Mouse (Mus musculus) liver, postnatal 0 days (tissue): ENCODE results near the gene Ubr3. TPM values are rescaled to one million over a fixed set of nuclear protein-coding genes. Genes with fewer than 3 reads are reported as not detected.
"Not testable (repeated sequence)": the region's sequence is repeated elsewhere in the genome, so short reads cannot be mapped to it uniquely, and the experiment has no call there.

ENCODE experiments used
- ATAC-seq: fragments of 200-750 bp; cut with Nextera tagmentation; 2 replicates; pipeline ENCODE4 v1.8.0; 2017; ENCODE audit warnings: mild to moderate bottlenecking, moderate library complexity
- DNase-seq: peaks from one replicate; pipeline ENCODE4 v3.0.0-alpha.2; 2016
- H3K27ac ChIP-seq: fragments of 300-500 bp; sonication (generic); 2 replicates; pipeline ENCODE4 v1.5.1; 2014; ENCODE audit warnings: antibody characterized with exemption, moderate library complexity, mild to moderate bottlenecking, low read depth
- H3K27me3 ChIP-seq: fragments of 300-500 bp; sonication (generic); 2 replicates; pipeline ENCODE4 v1.6.1; 2014; ENCODE audit warnings: low read length, control low read depth, mixed read lengths; ENCODE audit not compliant: insufficient read depth
- H3K36me3 ChIP-seq: fragments of 300-500 bp; sonication (generic); replicated peaks from 2 replicates; pipeline ENCODE4 v1.6.1; 2014; ENCODE audit warnings: mild to moderate bottlenecking, control low read depth, low read length, moderate library complexity, mixed read lengths; ENCODE audit not compliant: insufficient read depth
- H3K4me1 ChIP-seq: fragments of 300-500 bp; sonication (generic); 2 replicates; pipeline ENCODE4 v1.6.1; 2014; ENCODE audit warnings: antibody characterized with exemption, mild to moderate bottlenecking, control low read depth; ENCODE audit not compliant: insufficient read depth
- H3K4me2 ChIP-seq: fragments of 300-500 bp; sonication (generic); 2 replicates; pipeline ENCODE4 v1.6.1; 2014; ENCODE audit warnings: low read depth, mild to moderate bottlenecking, low read length, moderate library complexity, mixed read lengths
- H3K4me3 ChIP-seq: fragments of 300-500 bp; sonication (generic); 2 replicates; pipeline ENCODE4 v1.5.1; 2014; ENCODE audit warnings: low read depth, low read length
- H3K9ac ChIP-seq: fragments of 300-500 bp; sonication (generic); replicated peaks from 2 replicates; pipeline ENCODE4 v1.6.1; 2014; ENCODE audit warnings: mild to moderate bottlenecking, moderate library complexity
- H3K9me3 ChIP-seq: fragments of 300-500 bp; sonication (generic); 2 replicates; pipeline ENCODE4 v1.6.1; 2016; ENCODE audit warnings: mild to moderate bottlenecking, control low read depth, low read length, mixed read lengths
- CTCF ChIP-seq: sonication (generic); IDR thresholded peaks from 2 replicates; pipeline ENCODE4 v1.5.1; 2016; ENCODE audit warnings: antibody characterized with exemption, low read depth
- EP300 ChIP-seq: IDR thresholded peaks from 2 replicates; pipeline ENCODE4 v1.6.1; 2016; ENCODE audit warnings: antibody characterized with exemption, low read depth, mild to moderate bottlenecking
- WGBS: fragments of 180-500 bp; shearing (Covaris S2); extraction: QIAGEN DNeasy Blood & Tissue Kit; methylation state at CpG from one replicate; pipeline ENCODE4 v1.1.7; 2014; ENCODE audit not compliant: insufficient replicate concordance; 5-methylcytosine and 5-hydroxymethylcytosine counted together
- polyA plus RNA-seq: library from polyadenylated mRNA; unstranded; fragments of >200 nt; fragmentation: Nextera tagmentation; extraction: Ambion mirVana; gene quantifications from 2 replicates; pipeline ENCODE4 v1.2.1, GENCODE M21; 2015

Ubr3 gene
- polyA plus RNA-seq, 1 experiment from 2014 or later = 5.7 TPM

DNA sequence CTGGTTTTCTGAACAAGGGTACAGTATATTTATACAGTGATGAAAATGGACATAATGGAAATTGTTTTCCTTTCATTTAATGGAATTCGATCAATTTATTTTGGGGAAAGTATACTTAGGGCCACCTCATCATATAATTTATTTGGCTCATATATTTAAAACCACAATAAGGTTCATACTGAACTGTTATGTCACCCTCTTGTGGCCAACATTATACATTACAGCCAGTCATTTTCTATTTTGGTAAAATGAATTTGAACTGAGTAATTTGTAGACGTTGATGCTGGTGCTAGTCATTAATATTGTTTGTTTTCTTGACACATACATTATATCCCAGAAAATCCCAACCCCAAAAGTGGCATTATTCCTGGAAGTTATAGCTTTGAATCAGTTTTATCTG is 58.6 kb downstream of the Ubr3 start:
- Histone ChIP-seq H3K4me3 (no peak overlapping the region), H3K9ac (no peak overlapping the region), H3K9me3 (no peaks in the 10 kb centered on the region), H3K4me2 (no peak overlapping the region), H3K27ac (no peak overlapping the region), H3K36me3 (peaks cover 38% of the 10 kb centered on the region), H3K27me3 (no peaks in the 10 kb centered on the region), H3K4me1 (no peaks in the 10 kb centered on the region)
- 37% methylated on average over 2 of the region's 2 CpGs for WGBS
- no peak for ATAC-seq
- peak; percentile 76 for TF ChIP-seq CTCF
- no peak for TF ChIP-seq EP300
- no peak for DNase-seq

DNA sequence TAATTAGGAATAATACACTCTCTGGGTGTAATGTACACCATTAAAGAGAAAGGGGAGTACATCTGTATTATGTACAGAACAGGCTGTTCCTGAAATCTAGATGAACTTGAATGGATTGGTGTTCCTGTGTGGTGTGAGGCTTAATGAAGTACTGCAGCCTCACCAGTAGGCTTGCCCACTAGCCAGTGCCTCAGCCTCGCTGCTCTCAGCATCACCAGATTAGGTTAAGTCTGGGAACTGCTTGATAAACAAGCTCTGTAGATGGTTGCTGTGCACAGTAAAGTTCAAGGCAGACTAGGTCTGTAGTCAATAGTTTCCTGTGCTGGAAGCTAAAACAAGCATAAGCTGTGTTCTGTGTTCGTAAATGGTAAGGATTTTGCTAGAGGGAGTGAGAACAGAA is 60.6 kb downstream of the Ubr3 start:
- WGBS = 82% methylated on average over 2 of the region's 2 CpGs
- Histone ChIP-seq H3K27me3 (no peaks in the 10 kb centered on the region), H3K4me1 (no peaks in the 10 kb centered on the region), H3K27ac (no peak overlapping the region), H3K4me2 (no peak overlapping the region), H3K36me3 (peaks cover 36% of the 10 kb centered on the region), H3K9me3 (no peaks in the 10 kb centered on the region), H3K9ac (no peak overlapping the region), H3K4me3 (no peak overlapping the region)
- TF ChIP-seq CTCF (no peak), EP300 (no peak)
- DNase-seq (no peak), ATAC-seq (peak; percentile 45)

DNA sequence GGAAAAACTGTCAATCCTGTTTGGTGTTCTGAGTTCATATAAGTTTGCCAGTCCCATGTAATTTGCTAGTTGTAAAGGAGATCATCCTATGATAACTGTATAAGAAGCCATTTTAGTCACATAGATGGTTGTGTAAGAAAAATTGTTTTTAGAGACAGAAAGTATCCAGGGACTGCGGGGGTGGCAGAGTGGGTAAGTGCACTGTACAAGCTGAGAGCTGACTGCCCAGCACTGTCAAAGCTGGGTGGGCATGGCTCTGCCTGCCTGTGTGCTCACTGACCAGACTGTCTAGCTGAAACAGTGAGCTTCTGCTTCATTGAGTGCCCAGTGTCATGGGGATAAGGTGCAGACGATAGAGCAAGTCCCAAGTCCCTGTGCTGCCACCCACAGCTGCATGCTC is 77.8 kb downstream of the Ubr3 start:
- H3K4me1 ChIP-seq = no peaks in the 10 kb centered on the region
- no peaks in the 10 kb centered on the region for H3K27me3 ChIP-seq
- no peak overlapping the region for H3K27ac ChIP-seq
- 88% methylated on average over 2 of the region's 2 CpGs for WGBS
- H3K4me3 ChIP-seq = no peak overlapping the region
- H3K9me3 ChIP-seq = no peaks in the 10 kb centered on the region
- no peak for TF ChIP-seq EP300
- TF ChIP-seq CTCF = no peak
- ATAC-seq (no peak), DNase-seq (no peak)
- H3K4me2 ChIP-seq = no peak overlapping the region
- H3K9ac ChIP-seq = no peak overlapping the region
- H3K36me3 ChIP-seq = peaks cover 40% of the 10 kb centered on the region

DNA sequence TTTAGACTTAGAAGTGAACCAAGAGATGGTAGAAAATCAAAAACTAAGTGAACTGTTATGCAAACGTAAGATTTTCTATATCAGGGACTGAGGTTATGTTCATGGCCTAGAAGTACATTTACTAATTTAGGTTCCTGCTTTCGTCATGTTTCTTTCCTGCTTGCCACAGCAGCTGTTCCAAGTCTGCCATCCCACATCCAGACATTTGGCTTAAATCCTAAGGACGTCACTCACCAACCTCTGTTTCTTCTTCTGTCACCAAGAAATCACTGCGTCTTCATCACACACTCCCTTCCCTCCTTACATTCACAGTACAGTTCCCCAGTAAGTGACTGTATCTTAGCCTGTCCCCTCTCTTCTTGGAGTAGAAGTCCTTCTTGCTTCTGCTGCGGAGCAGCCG is 92.2 kb downstream of the Ubr3 start:
- Histone ChIP-seq H3K9me3 (no peaks in the 10 kb centered on the region), H3K36me3 (peaks cover 34% of the 10 kb centered on the region), H3K9ac (no peak overlapping the region), H3K27ac (no peak overlapping the region), H3K4me1 (no peaks in the 10 kb centered on the region), H3K27me3 (no peaks in the 10 kb centered on the region), H3K4me2 (no peak overlapping the region), H3K4me3 (no peak overlapping the region)
- no peak for TF ChIP-seq EP300
- no peak for TF ChIP-seq CTCF
- ATAC-seq (no peak), DNase-seq (no peak)
- WGBS = 90% methylated on average over 6 of the region's 6 CpGs

DNA sequence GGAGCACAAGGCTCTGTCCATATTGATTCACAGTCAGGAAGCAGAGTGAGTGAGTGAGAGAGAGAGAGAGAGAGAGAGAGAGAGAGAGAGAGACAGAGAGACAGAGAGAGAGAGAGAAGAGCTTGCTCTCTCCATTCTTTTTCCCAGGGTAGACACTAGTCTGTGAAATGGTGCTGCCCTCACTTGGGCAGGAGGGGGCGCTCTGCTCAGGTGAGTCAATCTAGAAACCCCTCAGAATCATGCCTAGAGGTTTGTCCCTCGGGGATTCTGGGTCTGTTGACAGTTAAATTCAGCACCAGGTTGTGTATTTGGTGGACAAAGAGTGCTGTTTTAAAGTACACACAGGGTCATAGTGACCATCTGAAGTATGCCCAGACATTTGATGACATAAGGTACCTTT is 93.6 kb downstream of the Ubr3 start:
- Histone ChIP-seq H3K36me3 (peaks cover 34% of the 10 kb centered on the region), H3K27ac (no peak overlapping the region), H3K9ac (no peak overlapping the region), H3K4me3 (no peak overlapping the region), H3K4me2 (no peak overlapping the region), H3K9me3 (no peaks in the 10 kb centered on the region), H3K4me1 (no peaks in the 10 kb centered on the region), H3K27me3 (no peaks in the 10 kb centered on the region)
- TF ChIP-seq CTCF = peak; percentile 53
- TF ChIP-seq EP300 = no peak
- no peak for ATAC-seq
- 52% methylated on average over 2 of the region's 2 CpGs for whole genome bisulfite sequencing
- no peak for DNase-seq

DNA sequence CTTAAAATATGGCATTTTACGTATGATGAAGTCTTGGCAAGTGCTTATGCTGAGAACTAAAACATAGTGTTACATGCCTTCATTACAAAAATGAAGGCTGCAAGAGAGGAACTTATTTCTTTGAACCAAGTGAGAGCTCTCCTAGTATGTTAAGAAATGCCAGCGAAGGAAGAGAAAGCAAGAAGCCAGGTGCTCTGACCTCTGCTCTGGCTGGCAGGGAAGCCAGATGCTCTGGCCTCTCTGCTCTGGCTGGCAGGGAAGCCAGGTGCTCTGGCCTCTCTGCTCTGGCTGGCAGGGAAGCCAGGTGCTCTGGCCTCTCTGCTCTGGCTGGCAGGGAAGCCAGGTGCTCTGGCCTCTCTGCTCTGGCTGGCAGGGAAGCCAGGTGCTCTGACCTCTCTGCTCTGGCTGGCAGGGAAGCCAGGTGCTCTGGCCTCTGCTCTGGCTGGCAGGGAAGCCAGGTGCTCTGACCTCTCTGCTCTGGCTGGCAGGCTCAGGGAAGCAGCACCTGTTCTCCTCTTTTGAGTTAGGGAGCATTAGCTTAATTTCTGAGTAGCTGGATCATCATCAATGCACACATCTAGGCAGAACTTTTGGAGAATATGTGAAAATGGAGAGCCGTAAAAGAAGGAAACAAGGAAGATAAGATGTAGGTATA is 97.2 kb downstream of the Ubr3 start:
- H3K4me1 ChIP-seq, ATAC-seq, H3K27ac ChIP-seq, H3K9ac ChIP-seq, H3K4me3 ChIP-seq, H3K9me3 ChIP-seq, H3K27me3 ChIP-seq, DNase-seq, H3K4me2 ChIP-seq: not testable (repeated sequence)
- peaks cover 28% of the 10 kb centered on the region for H3K36me3 ChIP-seq
- WGBS = 84% methylated on average over 3 of the region's 3 CpGs

DNA sequence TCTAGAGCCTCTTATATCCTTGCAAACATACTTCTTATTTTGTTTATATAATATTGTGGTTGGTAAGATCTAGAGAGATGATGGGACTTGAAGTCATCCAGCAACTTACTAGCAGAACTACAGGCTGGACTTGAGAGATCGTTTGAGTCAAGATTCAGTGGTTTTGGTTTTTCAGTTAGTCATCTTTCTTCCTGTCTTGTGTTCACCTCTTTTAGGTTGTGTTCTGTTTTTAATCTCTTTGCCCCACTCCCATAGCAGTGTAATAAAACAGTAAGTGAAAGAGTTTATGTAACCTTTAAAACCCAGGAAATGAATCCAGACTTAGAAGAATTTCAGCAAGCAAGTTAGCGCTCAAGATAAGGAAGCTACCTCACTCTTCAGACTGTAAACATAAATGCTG is 97.7 kb downstream of the Ubr3 start:
- TF ChIP-seq EP300 (no peak), CTCF (no peak)
- H3K4me2 ChIP-seq = no peak overlapping the region
- ATAC-seq (no peak), DNase-seq (no peak)
- no peak overlapping the region for H3K27ac ChIP-seq
- no peaks in the 10 kb centered on the region for H3K9me3 ChIP-seq
- no peaks in the 10 kb centered on the region for H3K27me3 ChIP-seq
- H3K4me1 ChIP-seq = no peaks in the 10 kb centered on the region
- no peak overlapping the region for H3K9ac ChIP-seq
- peaks cover 23% of the 10 kb centered on the region for H3K36me3 ChIP-seq
- H3K4me3 ChIP-seq = no peak overlapping the region
- WGBS = 56% methylated on average over 2 of the region's 2 CpGs
